Mouse (Mus musculus) kidney, adult 18-20 months (tissue): ENCODE measurements at regions not wholly inside any gene's neighbourhood (a gene's known extent, or its start where the extent isn't known, plus 50 kb on each side); places are given as distances from the start of the nearest gene placed in this dataset.

ENCODE experiments used
- DNase-seq: peaks from one replicate; pipeline ENCODE4 v3.0.0; 2021

DNA sequence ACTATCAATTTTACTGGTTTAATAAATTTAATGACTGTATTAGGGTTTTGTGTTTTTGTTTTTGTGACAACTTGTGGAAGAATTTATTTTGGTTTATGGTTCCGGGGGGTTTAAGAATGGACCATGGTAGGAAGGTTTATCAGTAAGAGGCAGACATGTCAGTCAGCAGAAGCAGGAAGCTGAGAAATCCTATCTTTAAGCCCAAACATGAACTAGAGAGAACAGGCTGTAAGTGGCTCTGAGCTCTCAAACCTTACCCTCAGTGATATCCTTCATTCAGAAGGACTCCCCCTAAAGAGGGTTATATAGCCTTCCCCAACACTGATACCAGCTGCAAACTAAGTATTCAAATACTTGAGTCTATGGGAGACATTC is 170.8 kb downstream of the Btg1 start:
- no peak for DNase-seq

DNA sequence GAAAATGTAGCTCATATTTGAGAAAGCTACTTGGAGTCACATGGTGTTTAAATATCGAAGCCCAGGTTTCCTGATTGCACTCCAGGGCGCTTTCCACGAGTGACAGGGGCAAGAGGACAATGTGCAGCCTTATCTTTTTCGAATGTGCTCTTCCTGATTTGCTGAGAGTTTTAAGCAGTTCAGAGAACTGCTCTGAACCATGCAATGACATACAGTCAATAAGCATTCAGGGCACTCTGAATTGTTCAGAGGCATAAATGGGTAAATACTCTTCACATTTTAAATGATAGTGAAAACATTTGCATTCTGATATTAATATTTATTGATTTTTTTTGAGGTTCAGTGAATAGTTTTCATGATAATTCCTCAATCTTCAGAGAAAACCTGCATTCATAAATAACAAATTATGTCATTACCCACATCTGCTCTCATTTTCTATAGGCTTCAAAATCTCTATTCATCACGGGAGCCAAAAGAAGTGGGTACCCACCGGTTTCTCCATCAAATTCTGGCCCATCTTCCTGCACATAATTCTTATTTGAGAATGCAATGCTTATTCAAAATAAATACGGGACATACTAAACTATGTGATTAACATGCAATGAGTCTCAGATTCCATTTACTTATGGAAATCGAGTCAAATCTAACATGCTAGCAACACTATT is 171.7 kb downstream of the Btg1 start:
- no peak for DNase-seq

DNA sequence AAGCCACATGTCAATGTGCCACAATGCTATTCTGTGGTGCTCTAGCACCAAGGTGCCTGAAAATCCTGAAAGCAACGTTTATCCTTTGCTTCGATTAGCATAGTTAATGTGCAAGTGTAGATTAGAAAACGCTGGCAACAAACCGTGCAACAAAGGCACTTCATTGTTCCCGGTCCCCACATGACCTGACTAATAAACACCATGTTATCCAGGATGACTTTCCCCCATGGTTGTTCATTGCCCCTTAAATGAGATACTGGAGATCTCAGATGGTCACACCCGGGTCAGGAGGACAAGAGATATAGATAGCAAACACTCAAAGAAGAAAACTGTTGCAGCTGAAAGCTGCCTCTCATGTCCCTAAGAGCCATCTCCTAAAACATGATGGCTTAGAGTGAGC is 180.3 kb downstream of the Btg1 start:
- no peak for DNase-seq

DNA sequence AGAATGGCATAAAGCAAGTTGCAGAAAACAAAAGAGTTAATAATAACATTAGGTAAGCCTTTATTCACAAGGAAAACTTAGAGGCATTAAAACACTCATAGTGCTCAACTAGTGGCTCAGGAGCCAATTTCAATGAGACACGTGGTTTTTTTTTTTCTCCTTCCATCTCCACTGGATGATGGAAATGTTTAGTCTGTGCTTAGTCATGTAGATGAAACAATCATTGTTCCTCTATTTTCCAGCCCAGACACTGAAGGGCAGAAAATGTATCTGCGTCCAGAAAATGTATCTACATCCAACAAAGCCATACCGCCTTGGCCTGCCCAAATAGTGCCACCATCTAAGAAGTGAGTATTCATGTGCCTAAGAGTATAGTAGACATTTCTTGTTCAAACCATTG is 184.0 kb downstream of the Btg1 start:
- no peak for DNase-seq

DNA sequence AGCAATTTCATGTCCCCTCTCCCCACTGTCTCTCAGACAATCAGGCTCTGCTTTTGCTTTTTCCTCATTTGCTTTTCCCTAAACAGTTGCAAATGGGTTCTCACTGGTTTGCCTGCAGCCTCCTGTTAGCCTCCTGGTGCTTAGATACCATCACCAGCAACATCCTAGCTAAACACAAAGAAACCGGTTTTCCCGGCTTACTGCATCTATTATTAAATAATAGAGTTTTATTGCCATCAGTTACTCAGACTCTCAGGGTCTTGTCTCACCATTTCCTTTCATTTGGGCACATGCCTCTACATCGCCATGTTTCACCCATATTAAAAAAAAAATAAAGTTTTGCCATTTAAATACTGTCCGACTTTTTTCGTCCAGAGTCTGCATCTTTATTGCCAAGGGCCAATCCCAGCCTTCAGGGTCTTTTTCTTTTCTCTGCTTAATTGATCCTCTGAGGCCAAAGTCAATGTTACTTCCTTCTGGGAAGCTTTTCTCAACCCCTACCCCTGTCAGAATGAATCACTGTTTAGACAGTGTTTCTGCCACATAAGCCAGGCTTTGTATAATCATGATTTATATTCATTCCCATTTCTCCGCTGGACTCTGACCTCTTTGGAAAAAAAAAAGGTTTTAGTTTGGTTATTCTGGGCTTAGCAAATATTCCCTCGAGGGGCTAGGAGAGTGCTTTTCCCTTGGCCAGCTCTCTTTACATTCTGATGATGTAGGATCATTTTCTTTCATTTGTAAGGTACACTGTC is 187.4 kb downstream of the Btg1 start:
- DNase-seq, result no peak

DNA sequence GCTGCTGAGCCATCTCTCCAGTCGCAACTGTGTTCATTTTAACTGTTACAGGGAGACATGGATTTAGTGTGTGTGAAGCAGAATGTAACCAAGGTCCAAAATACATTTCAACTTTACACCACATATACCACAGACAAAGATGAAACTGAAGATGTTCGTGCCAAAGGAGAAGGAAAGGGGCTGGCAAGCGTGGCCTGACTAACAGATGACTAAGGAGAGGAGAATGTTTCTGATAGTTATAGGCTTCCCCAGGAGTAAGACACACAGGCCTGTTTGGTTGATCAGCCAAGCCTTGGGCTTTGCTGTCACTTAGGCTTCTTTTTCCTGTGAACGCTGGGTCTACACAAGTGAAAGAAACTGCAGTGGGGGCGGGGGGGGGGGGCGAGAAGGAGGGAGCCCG is 189.8 kb downstream of the Btg1 start:
- DNase-seq, result no peak

DNA sequence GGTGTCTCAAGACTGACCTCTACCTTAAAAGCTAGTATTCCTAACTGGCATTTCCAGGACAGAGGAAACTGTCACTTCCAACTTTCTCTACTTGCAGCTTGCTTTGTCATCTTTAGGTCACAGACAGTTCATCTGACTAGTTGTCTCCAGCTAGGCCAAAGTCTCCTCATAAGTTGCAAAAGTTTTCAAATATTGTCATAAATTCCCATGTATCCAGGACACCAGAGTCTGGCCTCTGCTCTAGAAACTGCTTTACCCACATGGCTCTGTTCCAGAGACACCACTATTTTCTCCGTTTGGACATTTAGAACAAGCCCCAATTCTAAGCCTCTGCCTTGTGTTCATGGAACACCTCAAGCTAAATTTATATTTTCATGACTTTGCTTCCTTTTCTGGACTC is 205.0 kb downstream of the Btg1 start:
- no peak for DNase-seq

DNA sequence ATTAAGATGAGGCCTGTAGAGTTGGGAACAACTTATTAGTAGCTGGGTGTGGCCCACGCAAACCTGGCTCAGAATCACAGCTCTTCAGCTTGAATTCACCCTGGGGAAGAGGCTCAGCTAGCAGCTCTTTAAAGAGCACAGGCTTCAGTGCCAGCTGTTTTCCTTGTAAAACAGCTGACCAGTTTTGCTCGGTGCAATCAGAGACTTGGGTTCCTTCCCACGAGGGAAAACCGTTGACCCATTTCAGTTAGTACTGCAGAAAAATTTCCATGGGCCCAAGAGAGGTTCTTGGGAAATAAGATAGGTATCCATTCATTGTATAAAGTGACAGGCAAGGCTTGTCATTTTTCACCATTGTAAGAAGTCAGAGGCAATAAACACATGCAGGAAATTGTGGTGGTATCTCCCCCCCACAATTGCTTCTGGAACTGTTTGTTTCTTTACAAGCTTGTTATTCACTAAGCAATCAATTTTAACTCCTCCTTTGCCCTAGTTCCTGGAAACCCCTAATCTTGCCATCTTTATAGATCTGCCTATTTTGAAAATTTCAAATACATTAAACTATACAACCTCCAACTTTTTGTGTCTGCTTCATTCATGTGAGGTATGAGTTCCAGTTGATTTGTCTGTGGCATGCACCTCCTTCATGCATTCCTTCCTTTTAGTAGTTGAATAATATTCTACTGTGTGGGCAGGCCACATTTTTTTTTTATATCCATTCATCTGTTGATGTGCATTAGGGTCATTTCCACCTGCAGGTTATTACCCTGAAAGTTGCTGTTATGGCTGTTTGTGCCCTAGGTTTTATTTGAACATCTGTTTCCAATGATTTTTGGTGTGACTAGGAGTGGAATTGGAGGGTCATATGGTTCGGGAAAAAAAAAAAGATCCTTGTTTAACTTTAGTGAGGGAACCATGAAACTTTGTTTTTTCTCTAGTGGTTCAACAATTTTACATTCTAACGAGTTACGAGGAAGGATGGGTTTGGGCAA is 205.8 kb downstream of the Btg1 start:
- DNase-seq, result peak; percentile 18

DNA sequence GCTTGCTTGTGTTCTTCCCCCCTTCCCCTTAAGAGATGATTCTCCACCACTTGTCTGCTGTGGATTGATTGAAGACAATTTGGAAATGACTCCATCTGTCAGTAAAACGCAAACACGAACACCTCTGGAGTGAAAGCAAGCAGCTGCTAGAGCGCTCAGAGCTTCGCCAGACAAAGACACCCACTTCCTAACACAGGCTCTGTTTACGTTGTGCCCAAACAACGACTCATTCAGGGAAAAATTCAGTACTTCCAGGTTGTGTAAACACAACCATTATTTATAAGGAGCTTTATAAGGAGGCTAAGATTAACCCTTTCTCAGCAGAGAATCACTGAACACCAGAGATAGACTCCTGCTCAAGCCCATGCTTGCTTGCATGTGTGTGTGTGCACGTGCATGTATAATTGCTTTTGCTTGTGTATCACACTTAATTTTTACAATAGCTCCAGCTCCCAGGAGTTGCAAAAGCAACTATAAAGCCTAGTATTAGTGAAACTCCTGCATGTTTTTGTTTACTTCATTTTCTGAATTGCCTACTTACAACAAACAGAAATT is 209.5 kb downstream of the Btg1 start:
- DNase-seq, result no peak

DNA sequence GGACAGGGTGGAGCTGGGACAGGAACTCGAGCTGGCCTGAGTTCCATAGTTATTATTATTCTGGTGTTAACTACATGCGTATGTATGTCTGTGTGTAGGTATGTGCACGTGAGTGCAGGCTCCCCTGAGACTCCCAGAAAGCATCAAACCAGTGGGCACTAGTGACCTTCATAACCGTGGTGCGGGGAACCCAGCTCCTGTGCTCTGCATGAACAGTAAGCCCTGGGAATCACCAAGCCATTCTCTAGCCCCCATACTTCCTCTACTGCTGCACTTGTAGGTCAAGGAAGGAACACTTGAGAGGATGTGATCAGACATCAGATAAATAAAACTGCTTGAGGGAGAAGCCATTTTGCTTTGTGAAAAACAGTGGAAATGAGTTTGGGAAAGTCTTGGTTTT is 211.2 kb downstream of the Btg1 start:
- DNase-seq, result no peak

DNA sequence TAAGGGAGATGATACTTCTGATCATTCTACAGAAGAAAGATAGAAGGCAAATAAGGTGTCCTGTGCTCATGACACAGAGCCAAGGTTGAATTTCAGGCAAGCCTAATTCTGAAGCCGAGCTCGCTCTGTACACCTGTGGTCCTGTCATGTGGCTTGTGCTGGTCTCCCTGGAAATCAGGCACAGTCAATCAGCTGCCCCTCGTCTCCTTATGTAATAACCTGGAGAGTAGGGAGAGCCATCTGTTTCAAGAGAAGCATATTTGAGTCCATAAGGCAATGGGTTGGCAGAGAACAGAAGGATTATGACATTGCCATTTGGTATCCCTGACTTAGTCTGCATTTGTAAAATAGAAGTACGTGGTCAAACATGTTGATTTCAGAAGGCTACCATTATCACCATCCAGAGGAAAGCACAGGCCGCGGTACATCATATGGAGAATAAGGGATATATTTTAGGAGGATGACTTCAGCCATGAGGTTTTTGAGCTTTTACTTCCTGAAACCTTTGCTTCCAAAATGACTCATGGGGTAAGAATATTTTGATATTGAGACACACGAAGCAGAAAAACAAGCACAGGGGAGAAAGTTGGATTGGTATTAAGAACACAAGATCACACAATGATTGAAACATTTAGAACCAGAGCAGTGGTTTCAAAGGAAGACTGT is 211.9 kb downstream of the Btg1 start:
- DNase-seq, result no peak

DNA sequence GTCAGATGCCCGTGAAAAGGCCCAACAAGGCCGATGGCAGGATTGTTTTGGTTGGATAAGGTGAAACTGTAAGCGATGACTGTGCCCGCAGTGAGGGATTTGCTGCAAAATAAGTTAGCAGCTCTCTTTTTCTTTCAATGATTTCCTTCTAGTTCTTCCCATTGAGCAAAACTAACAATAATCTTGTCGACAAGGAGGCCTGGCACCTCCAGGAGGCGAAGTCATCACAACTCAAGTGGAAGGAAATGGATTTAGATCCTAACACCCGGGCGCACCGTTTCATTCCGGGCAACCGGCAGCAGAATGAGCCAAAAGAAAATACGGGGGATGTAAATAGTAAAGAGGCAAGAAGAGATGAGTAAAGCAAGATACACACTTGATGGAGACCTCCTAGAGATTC is 214.3 kb downstream of the Btg1 start:
- DNase-seq, result no peak

DNA sequence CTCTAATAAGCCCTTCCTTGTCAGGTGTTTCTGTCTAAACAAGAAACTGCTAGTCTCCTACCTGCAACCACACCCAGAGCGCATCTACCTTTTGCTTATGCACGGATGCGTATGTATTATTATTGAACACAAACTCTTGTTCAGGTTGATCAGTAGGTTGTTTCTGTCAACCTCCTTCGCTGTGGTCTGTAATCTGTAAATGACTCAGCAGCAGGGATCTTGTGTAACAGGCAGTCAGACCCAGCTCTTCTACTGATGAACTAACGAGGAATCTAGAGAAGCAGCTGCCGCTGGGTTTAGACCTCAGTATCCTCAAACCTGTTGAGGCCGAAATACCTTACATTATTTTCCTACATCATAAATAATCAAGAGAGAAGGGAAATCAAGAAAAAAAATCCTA is 220.4 kb downstream of the Btg1 start:
- DNase-seq, result no peak

DNA sequence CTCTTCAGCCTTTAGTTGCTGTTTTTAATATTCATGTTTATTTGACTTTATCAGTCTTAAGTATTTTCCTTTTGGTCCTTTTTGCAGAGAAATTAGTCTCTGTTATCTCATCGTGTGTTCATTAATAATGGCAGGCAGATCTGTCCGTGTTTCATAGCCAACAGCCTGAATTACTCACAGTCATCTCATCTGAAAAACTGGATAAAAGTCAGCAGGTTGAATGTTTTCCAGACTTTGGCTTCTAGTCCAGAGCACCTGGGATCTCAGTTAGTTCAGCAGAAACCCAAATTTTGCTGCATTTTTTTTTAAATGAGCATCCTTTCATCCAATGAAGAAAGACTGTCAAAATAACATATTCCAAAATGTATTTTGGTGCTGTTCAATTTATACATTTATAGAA is 224.3 kb downstream of the Btg1 start:
- no peak for DNase-seq

DNA sequence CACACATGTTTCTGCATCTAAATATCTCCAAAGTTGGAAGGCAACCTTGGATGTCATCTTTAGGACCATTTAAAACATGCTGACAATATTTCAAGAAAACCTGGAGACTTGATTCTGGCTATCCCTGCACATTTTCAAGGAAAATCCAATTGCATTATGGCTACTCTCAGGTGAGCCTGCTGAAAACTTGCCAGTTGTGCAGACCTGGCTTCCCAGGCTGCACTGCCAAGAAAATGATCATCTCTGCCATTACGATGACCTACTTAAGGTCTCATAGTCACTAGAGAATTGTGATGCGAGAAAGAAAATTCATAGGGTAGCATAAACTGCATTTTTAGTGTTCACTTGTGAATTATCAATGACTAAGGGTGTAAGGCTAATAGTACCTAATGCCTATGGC is 225.2 kb downstream of the Btg1 start:
- no peak for DNase-seq

DNA sequence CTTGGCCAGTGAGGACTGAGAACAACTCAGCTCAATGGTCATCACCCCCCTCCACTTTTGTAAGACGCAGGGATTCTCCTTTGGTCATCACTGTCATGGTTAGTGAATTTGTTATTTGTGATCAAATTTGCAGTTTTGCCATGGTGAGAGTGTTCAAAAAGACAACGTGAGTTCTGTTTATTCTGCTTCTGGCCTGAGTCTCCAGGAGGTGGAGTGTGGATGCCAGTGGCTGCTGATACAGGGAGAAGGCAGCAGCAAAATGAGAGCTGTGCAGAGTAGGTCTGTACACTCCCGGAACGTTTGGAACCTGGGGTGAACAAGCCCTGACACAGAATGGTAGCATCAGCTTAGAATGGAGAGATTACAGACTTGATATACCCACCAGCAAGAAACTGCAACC is 229.1 kb downstream of the Btg1 start:
- no peak for DNase-seq

DNA sequence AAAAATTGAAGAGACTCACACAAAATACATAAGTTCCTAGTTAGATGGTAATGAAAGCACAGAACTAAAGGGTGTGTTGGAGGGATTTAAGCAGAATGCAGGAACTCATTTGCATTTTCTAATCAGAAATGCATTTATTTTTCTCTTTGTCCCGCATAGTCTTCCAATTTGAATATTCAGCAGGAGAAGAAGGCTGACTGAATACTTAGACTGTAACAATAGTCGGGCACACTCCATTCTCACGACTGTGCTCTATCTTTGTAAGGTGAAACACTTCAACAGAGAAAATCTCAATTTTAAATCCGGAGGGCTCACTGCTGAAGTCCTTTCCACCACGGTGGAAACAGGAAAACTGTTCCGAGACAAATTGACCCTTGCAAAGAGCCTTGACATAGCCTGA is 230.2 kb downstream of the Btg1 start:
- no peak for DNase-seq

DNA sequence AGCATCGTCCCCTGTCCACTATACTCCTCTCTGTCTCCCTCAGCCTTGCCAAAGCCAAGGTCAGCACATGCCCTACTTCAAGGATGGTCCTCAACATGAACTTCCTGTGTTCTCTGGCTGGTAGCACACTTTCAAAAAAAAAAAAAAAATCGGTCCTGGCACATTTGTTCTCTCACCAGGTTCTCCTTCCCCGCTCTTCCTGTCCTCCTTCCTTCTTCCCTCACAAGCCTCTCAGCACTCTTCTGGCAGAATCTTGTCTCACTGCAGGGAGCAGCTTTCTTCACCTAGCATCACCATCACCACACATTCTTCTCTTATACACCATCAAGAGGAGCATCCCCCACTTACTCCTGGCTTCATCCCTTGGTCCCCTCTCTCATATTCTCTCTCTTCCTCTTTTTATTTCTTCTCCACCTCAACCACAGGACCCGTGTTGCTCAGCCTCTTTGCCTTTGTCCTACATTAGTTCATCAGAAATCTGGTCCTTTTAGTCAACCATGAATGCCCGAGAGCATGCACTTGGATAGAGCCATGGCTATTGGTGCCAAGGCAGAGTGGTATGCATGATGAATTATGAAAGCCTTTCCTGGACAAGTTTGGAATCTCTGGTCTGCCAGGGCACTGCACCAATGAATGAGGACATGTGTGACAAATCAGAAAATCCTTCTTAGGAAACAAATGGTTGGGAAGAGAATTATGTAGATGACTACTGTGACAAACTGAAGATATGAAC is 230.8 kb downstream of the Btg1 start:
- peak; percentile 12 for DNase-seq

DNA sequence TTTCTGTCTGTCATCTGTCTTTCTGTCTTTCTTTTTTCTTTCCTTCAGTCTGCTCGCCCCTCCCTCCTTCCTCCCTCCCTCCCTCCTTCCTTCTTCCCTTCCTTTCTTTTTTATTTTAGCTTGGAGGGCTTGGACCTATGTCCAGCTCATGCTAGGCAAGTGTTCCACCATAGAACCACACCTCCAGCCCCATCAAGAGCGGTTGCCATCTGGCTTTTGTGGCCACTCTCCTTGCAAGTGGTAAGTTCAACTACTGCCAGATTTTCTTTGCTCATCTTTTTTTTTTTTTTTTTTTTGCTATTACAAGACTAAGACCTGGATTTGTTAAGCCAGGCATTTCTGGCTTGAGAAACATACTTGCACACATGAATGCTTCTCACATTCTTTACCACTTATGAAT is 231.7 kb downstream of the Btg1 start:
- DNase-seq, result no peak

DNA sequence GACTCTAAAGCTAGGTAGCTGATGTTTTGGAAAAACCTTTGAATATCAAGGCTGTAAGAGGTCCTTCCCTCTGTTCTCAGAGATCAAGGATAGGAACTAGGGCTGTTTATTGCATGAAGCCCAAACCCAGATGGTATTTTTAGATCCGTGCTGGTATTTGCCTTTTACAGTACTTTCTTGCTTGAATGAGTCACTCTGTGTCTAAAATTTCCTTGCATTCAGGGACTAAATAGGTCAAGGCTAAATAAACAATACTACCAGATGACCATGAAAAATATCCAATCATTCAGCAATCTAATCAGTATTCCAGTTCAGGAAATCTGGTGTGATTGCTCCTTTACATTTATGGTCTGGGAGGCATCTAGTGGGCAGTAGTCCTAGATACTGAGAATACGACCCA is 243.6 kb downstream of the Btg1 start:
- DNase-seq, result no peak

DNA sequence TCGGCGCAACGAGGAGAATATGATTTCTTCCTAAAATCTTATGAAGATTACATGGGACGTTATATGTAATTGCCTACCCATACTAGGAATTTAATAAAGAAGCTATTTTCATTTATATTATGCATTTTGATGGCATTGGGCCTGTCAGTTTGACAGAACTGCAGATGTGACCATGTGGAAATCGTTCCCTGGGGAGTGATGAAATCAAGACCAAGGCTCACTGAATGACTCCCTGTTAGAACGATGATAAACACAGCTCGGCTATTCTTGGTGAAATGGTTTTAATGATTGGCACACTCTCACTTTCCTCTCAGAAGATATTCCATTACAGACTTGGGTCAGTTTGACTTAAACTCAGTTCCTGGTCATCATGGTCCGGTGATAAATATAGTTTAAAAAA is 246.4 kb downstream of the Btg1 start:
- no peak for DNase-seq

DNA sequence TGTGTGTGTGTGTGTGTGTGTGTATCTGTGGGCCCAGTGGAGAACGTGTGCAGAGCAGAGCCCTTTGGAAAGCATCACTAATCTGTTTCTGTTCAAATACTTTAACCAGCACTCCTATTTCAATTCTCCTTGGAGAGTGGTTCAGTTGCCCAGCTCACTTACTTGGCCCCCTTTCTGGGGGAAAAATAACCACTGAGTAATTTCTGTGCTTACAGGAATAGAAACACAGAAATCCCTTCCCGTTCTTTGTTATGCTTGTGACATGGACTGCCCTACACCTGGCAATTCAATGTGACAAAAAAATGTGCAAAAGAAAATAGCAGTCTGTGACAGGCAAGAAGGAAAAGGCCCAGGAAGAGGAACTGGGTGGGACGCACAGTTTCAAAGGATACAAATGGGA is 249.7 kb downstream of the Btg1 start:
- DNase-seq, result no peak
